Mouse (Mus musculus) myocyte (in vitro differentiated cells): Measurements from ENCODE around the gene Kcnq5.

ENCODE experiments used
- MYOG ChIP-seq, 3 experiments: IDR thresholded peaks; one replicate each; pipeline ENCODE4 v1.6.1; 2011; ENCODE audit warnings: control low read depth in 2 of 3, low read depth in 2 of 3, mild to moderate bottlenecking in 2 of 3; ENCODE audit not compliant: insufficient read length in 2 of 3, control insufficient read depth in 1 of 3, insufficient read depth in 1 of 3
- POLR2A ChIP-seq: IDR thresholded peaks from one replicate; pipeline ENCODE4 v1.6.1; 2011; ENCODE audit warnings: low read depth, mild to moderate bottlenecking, control low read depth, moderate library complexity; ENCODE audit not compliant: insufficient read length

DNA sequence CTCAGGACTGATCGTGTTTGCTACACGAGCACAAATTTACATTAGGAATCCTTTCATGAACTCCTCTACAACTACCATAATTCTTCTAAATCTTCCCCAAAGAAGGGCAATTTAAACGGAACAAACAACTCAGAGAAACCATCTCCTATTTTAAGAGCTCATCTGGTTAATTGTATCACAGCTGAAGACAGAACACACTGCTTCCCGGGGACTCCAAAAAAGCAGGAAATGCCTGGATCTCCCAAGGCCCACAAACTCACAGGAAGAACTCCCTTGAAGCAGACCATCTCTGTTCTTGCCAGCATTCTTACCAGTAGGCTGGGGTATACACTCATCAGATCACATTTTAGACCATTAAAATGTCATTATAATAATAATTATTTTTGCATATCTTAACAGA is 3.7 kb downstream of the Kcnq5 start:
- TF ChIP-seq POLR2A: no peak
- no peak for TF ChIP-seq MYOG (IDR thresholded peaks at IDR 0.05; ENCODE audit: control insufficient read depth in 1 of 3, insufficient read depth in 1 of 3, insufficient read length in 2 of 3, low read depth in 2 of 3)
